Mouse (Mus musculus): ENCODE measurements around the gene BC051665. TPM values are rescaled to one million over a fixed set of nuclear protein-coding genes. Genes with fewer than 3 reads are reported as not detected.

The BC051665 gene
- polyA plus RNA-seq, 1 experiment from 2014 or later = not detected

DNA sequence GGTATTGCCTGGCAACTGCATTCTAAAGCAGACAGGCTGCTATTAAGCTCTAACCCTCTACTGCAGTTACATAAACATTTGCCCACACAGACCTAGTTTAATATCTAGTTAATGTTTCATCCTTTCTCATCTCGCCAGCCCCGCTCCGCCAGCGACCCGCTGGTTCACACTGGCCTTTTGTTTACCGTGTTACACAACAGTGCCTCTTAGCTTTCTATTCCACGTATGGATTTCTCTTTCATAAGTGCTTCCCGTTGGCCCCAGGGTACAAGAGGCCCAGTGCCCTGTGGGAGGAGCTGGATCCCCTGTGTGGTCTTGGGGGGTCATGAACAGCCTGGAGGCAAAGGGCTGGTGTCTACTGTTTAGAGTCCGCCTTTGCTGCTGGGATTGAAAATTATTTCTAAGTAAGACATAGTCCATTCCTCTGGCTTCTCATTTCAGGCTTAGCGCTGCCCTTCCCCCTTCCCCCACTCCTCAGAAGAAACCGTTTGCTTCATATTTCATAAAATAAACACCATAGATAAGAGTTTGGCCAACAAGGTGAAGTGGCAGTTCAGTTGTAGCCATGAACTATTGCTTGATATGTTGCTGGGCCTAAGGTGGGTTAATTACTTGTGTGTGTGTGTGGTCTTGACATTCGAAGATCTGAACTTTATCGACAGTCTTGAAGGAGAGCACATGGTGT is 49.6 kb downstream of the BC051665 start:
- no peak overlapping the region for H3K4me3 ChIP-seq (ENCODE audit: low read depth, low read length)

DNA sequence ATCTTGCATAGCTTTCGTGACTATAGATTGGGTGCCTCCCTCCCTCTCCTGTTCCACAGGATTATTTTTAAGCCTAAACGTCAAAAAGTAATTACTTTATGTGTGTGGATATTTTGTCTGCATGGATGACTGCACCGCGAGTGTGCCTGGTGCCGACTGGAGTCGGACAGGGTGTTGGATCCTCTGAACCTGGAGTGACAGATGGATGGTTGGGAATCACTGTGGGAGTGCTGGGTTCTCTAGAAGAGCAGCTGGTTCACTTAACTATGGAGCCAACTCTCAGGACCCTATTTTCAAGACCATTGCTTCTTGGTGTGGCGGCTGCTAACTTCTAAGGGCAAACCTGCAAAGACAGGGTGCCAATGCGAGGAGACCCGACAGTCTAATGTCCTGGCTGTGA is 50.9 kb downstream of the BC051665 start:
- H3K4me3 ChIP-seq (ENCODE audit: low read depth, low read length) = no peak overlapping the region
- DNase-seq (ENCODE audit: low spot score) (no peak), ATAC-seq (ENCODE audit: low FRiP score, low TSS enrichment) (no peak)
- H3K9me3 ChIP-seq (ENCODE audit: control insufficient read depth, low read length) = no peaks in the 10 kb centered on the region
- TF ChIP-seq CTCF (IDR thresholded peaks at IDR 0.05; ENCODE audit: low read depth) (no peak), EP300 (optimal IDR thresholded peaks at IDR 0.05) (no peak)
- H3K4me2 ChIP-seq (replicated peaks; ENCODE audit: low read depth) = no peak overlapping the region
- peaks cover 3% of the 10 kb centered on the region; the same call in 1 of the 2 replicates for H3K4me1 ChIP-seq (replicated peaks; ENCODE audit: control insufficient read depth, insufficient read depth)
- H3K27me3 ChIP-seq (ENCODE audit: control insufficient read depth, insufficient read depth, low read length) = no peaks in the 10 kb centered on the region
- WGBS = 82% methylated on average over 9 of the region's 9 CpGs
- H3K27ac ChIP-seq (replicated peaks) = no peak overlapping the region
- no peaks in the 10 kb centered on the region for H3K36me3 ChIP-seq (ENCODE audit: control insufficient read depth, insufficient read depth, low read length)
- no peak overlapping the region for H3K9ac ChIP-seq (ENCODE audit: low read length)

More for the DNA sequence above, 49.6 kb downstream of the BC051665 start:
- no peak overlapping the region for H3K4me2 ChIP-seq (replicated peaks; ENCODE audit: low read depth)
- no peaks in the 10 kb centered on the region for H3K27me3 ChIP-seq (ENCODE audit: control insufficient read depth, insufficient read depth, low read length)
- H3K9me3 ChIP-seq (ENCODE audit: control insufficient read depth, low read length) = no peaks in the 10 kb centered on the region
- no peak overlapping the region for H3K27ac ChIP-seq (replicated peaks)
- no peaks in the 10 kb centered on the region for H3K36me3 ChIP-seq (ENCODE audit: control insufficient read depth, insufficient read depth, low read length)
- ATAC-seq (ENCODE audit: low FRiP score, low TSS enrichment) (peak; percentile 41), DNase-seq (ENCODE audit: low spot score) (peak; percentile 27)
- peaks cover 3% of the 10 kb centered on the region; the same call in 1 of the 2 replicates for H3K4me1 ChIP-seq (replicated peaks; ENCODE audit: control insufficient read depth, insufficient read depth)
- H3K9ac ChIP-seq (ENCODE audit: low read length) = no peak overlapping the region
- no peak for TF ChIP-seq CTCF (IDR thresholded peaks at IDR 0.05; ENCODE audit: low read depth)
- no peak for TF ChIP-seq EP300 (optimal IDR thresholded peaks at IDR 0.05)
- WGBS = 49% methylated on average over 13 of the region's 13 CpGs

Other genes starting within 250 kb of the BC051665 start
- gene Dapk1, start 184.4 kb downstream of the BC051665 start, polyA plus RNA-seq (2015; fragmentation: Nextera tagmentation; extraction: Ambion mirVana) = 4.8 and 5.4 TPM in 2 replicates
- gene Ctsll3, start 16.5 kb upstream of the BC051665 start, polyA plus RNA-seq (2015; fragmentation: Nextera tagmentation; extraction: Ambion mirVana) = 0.82 and 0.90 TPM in 2 replicates
- 0.27 TPM in 1 of 2 replicates, not detected in the other for gene 4930486L24Rik, start 78.1 kb upstream of the BC051665 start, polyA plus RNA-seq (2015; fragmentation: Nextera tagmentation; extraction: Ambion mirVana)
- 0.15 TPM in 1 of 2 replicates, not detected in the other for gene Gm49392, start 110.5 kb upstream of the BC051665 start, polyA plus RNA-seq (2015; fragmentation: Nextera tagmentation; extraction: Ambion mirVana)
- 2.0 and 3.0 TPM in 2 replicates for gene Ctla2b, start 111.1 kb upstream of the BC051665 start, polyA plus RNA-seq (2015; fragmentation: Nextera tagmentation; extraction: Ambion mirVana)
- gene Tpbpb, start 118.5 kb upstream of the BC051665 start, polyA plus RNA-seq (2015; fragmentation: Nextera tagmentation; extraction: Ambion mirVana) = not detected in 2 replicates
- 0.41 TPM in 1 of 2 replicates, not detected in the other for gene Gm49393, start 149.2 kb upstream of the BC051665 start, polyA plus RNA-seq (2015; fragmentation: Nextera tagmentation; extraction: Ambion mirVana)
- 2.4 and 3.1 TPM in 2 replicates for gene Gm49391, start 150.2 kb upstream of the BC051665 start, polyA plus RNA-seq (2015; fragmentation: Nextera tagmentation; extraction: Ambion mirVana)
- 20.6 and 23.6 TPM in 2 replicates for gene Ctla2a, start 150.3 kb upstream of the BC051665 start, polyA plus RNA-seq (2015; fragmentation: Nextera tagmentation; extraction: Ambion mirVana)
- gene Tpbpa, start 155.6 kb upstream of the BC051665 start, polyA plus RNA-seq (2015; fragmentation: Nextera tagmentation; extraction: Ambion mirVana) = not detected in 2 replicates
- not detected in 2 replicates for gene Ctsj, start 219.6 kb upstream of the BC051665 start, polyA plus RNA-seq (2015; fragmentation: Nextera tagmentation; extraction: Ambion mirVana)

All from stomach, postnatal 0 days (tissue).